Mouse (Mus musculus) thymus, adult 2 months (tissue): ENCODE results near the gene Srebf1.

Experiments used
- CTCF ChIP-seq: fragments of 200-500 bp; IDR thresholded peaks from 2 replicates; pipeline ENCODE4 v1.5.1; 2012; ENCODE audit warnings: mild to moderate bottlenecking, control low read depth, low read length, moderate library complexity, borderline replicate concordance; ENCODE audit not compliant: control insufficient read depth, poor library complexity, insufficient read depth; ENCODE audit errors: extremely low read depth
- POLR2A ChIP-seq: fragments of 200-500 bp; IDR thresholded peaks from 2 replicates; pipeline ENCODE4 v1.6.1; 2012; ENCODE audit warnings: mild to moderate bottlenecking, low read length, control low read depth, moderate library complexity; ENCODE audit not compliant: control insufficient read depth, poor library complexity, insufficient read depth; ENCODE audit errors: extremely low read depth

DNA sequence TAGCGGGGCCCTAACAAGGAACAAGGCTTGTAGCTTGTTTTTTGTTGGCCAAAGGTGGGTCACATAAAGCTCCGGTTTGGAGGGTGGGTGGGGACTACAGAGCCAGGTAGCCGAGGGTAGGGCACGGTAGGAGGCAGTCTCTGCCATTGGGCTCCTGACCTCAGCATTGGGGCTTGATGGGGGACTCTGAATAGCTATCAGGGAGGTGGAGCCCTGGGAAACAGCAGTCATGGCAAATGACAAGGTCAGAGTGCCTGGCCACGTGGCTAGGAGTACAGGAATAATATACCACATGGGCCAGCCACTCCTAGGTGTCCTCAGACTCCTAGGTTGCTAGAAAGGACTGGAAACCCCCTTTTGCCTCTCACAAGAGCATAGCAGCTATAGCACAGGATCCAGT lies 26.0 kb downstream of the Srebf1 start:
- TF ChIP-seq POLR2A (no peak), CTCF (no peak)
